Mouse (Mus musculus) embryo, embryonic 11.5 days (tissue): ENCODE results near the gene Mtmr11.

Source experiments
- DNase-seq: peaks from one replicate; pipeline ENCODE4 v3.0.0-alpha.2; 2012; ENCODE audit warnings: low read depth, low spot score

Gene Mtmr11

DNA sequence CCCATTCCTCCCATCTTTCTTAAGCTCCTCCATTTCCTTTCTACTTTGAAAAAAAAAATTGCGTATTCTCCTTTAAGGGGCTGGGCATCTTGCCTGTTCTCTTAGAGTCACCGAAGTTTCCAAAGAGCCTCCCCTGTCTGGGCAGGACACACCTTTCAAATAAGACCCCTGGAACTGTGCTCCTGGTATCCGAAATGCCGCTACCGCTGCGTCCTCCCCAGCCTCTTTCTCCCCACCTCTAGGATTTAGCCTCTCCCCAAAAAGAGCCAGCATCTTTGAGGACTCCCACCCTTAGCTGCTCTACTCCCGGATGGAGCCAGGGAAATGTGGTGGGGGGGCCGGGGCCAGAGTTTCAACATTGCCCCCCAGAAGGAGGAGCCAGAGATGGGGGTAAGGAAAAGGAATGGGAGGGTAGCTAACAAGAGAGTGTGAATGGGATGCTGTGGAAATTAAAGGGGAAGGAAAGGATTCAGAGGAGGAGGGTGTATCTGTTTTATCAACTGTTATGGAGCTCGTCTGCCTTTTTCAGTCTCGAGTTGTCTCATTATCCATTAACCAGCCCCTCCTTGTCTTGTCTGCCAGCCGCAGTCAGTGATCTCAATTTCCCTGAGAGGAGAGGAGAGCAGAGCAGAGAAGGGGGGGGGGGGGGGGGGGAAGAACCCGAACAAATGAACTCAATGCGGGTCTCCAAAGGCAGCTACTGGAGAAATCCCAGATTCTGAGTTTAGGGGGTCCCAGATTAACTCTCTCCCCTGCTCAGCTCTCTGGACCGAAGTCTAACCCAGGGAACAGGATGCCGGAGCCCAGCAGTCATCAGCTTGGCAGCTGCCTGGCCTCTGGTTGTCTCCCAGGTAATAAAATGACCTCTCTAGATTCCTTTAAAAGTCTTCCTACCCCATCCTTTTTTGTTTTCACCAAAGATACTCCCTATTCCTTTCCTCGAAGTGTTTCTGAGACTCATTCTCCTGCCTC lies at the start of gene Mtmr11:
Mtmr11 (plus strand) TSS at position 136 of the 972 bp plus-strand sequence.
- DNase-seq, result no peak

DNA sequence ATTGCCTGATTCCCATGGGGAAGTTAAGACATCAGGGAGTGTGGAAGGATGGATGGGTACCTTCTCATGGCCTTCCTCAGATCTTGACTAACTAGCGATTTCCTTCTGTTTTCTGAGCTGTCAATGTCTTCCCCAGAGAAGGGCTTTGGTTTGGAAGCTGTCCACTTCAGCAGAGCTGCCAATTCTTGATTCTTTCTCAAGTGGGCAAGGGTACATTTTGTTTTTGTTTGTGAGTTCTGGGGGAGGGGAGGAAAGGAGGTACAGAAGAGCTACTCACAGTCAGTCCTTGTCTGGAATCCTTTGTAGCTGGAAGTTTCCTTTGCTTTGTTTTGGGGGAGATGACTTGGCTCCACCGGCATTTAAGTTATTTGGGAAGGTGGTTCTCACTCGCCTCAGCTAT lies 48.6 kb upstream of the Mtmr11 start:
- no peak for DNase-seq

DNA sequence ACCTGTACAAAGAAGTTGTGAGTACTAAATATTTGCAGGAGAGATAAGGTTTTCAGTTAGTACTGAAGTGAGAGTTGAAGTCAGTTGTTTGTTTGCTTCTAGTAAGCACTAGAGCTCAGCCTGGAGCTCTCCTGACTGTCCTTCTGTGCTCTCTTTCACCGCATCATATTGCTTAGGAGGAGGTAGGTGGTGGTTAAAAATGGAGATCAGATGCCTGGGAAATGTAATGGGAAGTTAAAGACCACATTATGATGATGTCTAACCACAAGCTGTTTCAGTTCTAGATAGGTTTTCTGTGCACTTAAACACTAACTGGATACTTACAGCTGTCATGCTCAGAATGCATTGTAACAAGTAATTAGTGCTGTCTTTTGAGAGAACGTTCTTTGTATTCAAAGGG lies 43.7 kb upstream of the Mtmr11 start:
- no peak for DNase-seq

DNA sequence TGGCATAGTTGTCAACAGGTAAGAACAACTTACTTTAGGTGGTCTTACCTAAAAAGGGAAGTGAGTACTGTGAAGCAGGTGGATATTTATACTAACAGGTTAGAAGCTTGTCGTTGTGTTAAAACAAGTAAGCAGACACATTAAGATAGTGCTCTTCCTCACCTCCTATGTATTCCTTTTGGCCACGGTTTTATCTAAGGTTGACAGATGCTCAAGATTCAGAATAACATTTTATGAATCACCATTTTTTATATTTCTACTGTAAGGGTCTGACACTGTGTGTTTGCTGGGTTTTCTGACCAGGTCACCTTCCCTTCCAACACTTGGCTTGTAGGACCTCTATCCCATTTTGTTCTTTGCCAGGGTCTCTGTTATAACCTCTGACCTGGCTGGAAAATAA lies 43.1 kb upstream of the Mtmr11 start:
- DNase-seq, result no peak

DNA sequence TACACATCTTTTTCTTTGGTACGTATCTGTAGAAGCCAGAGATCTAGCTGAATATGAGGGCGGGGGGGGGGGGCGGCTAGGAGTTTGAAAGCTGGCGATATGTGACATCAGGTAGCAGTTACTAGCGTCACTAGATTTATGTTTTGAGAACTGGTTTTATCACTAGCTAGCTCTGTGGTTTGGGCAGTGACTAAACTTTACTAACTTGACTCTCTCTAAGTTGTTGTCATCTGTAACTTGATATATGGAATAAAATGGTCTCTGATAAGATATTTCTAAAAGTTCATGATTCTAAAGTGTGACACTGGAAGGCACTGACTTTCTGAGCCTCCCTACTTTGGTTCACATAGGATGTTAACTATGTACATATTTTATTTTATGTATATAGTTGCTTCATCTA lies 37.6 kb upstream of the Mtmr11 start:
- DNase-seq, result no peak

DNA sequence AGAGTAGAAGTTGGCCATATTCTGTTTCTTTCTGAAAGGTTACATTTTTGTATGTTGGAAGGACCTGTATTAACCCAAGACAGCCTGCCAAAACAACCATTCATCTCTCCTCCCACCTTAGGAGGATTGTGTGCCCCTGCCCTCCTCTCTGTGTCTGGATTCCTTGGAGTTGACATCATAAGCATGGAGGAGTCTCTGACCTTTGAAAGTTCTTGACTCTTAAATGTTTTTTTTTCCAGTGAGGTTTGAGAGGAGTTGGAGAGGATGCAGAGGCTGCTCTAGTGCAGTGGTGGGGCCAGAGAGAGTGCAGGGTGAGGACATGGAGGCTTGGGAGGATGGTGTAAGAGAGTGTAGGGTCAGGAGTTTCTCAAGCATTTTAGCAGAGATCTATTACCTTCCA lies 33.7 kb upstream of the Mtmr11 start:
- no peak for DNase-seq

DNA sequence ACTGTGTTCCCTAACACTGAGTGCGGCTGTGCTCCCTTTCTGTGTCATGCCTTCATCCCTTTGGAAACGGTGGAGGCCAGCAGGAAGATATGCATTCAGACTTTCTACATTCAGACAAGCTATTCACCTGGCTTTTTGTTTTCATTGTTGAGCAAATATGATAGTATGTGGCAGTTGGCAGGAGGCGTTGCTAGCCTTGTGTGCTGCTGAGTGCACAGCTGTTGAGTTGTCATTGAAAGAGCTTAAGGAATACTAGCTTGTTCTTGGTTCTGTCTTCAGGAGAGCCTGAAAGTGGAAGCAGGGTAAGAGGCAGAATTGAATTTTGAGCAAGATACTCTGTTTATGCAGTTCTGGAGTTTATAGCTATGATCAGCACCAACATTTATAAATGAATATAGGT lies 29.3 kb upstream of the Mtmr11 start:
- no peak for DNase-seq

DNA sequence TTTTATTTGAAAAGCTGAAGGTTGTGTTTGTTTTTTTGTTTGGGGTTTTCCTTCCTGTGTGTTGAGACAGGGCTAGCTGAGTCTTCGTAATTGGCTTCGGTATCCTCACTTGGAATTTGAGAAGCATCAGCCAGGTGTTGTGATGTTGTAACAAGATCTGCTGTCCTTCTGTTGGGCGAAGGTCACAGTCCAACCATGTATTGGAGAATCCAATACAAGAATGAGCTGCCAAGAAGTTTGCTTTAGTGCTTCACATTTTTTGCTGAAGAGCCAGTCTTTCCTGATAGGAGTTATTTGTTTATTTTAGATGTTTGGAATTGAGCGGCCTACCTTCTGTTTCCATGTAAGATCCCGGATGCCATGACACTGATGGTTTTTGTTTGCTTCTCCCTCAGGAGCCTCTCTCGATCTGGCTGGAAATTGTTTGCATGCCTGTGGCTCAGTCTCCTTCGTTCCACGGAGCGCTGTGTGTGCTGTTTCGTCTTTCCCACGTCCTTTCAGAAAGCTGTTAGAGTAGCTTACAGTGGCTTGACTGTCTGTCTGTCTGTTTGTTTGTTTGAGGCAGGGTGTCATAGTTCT lies 28.4 kb upstream of the Mtmr11 start:
- no peak for DNase-seq

DNA sequence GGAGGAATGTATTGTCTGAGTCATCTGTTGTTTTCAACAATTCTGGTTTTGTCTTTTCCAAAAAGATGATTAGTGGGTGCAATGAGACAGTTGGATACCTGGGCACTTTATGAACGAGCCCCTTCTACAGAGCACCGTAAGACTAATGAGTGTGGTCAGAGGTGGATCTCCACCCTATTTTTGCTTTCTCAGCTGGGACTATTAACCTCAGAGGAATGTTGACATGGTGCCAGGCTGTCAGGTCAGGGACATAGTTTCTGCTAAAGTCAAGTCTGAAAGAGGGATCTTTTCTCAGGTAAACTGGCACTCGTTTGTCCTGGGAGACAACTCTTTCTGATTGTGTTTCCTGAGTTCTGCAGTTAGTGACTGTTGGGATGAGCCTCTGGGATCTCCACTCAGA lies 26.8 kb upstream of the Mtmr11 start:
- no peak for DNase-seq

DNA sequence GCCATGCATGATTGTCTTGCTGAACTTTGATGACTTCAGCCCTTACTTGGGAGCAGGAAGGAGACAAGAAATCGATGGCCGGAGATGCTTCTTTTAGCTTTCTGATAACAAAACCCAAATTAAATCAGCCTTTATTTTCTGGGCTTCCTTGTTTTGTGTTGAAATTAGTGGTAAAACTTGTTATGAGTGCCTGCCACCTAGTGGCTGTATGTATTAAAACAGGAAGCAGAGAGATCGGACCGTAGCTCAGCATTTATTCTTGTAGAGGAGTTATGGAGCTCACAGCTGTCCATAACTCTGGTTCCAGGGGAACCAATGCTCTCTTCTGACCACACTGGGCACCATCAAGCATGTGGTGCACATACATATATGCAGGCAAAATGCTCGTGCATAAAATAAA lies 13.9 kb upstream of the Mtmr11 start:
- DNase-seq, result no peak

DNA sequence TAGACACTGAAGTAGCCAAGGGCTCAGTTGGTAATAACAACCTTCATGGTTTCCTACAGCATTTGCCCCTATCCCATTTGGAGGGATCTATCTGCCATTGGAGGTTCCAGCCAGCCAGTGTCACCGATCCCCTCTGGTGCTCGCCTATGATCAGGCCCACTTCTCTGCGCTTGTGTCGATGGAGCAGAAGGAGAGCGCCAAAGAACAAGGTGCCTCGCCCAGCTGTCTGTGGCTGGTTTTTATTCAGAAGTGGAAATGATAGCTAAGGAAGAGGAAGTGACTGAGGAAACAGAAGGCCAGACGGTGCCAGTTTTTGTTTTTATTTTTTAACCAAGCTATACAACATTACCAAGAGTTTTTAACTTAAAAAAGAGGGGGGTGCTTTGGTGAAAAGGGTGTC lies 10.0 kb upstream of the Mtmr11 start:
- no peak for DNase-seq

DNA sequence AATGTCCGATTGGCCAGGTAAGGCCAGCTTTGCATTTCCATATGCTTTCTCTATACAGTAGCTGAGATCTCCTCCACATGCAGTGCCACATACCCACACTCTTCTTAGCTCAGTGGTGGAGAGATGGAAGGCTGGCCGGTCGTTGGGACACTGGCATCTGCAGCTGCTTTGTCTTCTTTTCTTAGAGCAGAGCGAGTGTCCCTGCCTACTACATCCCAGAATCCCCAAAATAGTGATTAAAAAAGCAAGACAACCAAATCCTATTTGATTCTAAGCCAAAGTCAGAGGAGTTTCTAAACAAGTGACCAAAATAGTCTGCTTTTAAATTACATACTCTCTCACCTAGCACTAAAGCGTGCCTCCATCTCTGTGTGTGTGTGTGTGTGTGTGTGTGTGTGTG lies 9.2 kb upstream of the Mtmr11 start:
- DNase-seq, result no peak

DNA sequence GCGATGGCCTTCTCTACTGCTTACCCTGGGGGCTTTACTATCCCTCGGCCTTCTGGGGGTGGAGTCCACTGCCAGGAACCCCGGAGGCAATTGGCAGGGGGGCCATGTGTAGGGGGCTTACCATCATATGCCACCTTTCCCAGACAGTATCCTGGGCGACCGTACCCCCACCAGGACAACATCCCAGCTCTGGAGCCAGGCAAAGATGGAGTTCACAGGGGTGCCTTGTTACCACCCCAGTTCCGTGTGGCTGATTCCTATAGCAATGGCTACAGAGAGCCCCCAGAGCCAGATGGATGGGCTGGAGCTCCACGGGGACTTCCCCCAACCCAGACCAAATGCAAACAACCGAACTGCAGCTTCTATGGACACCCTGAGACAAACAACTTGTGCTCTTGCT lies 6.3 kb upstream of the Mtmr11 start:
- DNase-seq, result no peak

DNA sequence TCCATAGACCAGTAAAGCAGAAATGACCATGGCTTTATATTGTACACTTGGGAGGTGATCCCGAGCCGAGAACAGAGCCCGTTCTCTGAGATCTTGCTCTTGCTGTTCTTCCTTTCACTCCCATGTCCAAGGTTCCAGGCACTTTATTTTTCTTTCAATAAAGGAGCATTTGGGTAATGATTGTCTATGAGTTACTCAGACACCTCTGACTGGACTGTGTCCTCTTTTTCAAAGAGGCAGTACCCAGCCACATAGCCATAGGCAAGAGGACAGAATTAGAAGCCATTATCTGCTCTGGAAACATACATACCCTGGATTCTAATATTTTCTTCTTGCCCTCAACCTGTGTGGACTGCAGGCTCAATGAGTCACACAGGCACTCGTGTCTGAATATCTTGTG lies 2.0 kb upstream of the Mtmr11 start:
- DNase-seq, result no peak

DNA sequence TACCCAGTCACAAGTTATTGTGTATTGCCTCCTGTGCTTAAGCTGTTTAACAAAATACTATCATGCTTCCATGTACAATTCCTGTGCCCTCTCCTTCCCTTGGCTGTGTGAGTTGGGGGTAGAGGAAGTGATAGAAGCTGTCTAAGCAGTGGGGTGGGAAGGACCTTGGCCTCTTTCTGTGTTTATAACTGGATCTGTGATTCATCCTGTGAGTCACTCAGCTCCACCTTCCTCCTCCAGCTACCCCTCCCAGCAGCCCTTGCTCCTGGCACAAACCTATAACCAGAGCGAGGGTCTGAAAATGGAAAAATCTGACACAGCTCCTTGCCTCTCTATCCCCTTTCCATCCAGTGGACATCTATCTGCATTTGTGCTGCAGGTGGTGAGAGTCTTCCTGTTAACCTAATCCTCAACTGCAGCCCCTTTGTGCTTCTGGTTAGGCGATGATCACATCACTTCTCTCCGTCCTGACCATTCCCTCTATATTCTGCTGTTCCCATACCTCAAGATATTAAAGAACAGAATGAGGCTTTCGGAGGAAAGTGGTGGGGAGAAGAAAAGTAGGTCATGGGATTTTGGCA lies 1.5 kb upstream of the Mtmr11 start:
- DNase-seq, result no peak

DNA sequence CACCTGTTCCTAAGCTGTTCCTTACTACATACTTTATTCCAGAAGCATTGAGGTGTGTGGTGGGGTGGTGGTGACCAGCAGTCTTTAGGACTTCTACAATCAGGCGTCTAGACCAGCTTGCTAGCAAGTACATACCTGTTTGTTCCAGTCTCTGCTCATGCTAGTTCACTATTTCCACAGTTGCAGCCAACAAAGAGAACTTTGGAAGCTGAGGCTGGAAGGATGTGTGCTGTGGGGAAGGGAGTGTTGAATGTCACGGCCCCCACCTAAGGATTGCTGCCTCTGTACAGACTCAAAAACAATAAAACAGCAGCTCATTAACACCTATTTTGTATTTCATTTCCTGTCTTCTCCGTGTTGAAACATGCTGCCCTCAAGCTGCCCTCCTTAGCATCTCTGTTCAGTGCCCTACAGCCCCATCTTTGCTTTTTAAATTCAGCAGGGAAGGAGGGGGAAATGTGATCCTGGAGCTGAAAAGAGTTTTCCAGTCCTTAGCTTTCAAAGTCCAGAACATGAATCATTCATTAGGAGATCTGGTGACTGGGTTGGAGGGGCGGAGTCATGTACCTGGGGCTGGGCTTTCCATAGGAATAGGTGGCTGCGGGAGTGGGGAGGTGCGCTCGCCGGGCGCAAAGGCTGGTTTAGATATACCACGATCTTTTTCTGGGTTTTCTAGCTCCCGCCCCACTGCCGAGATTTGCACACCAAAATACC lies 844 bp upstream of the Mtmr11 start:
- no peak for DNase-seq

DNA sequence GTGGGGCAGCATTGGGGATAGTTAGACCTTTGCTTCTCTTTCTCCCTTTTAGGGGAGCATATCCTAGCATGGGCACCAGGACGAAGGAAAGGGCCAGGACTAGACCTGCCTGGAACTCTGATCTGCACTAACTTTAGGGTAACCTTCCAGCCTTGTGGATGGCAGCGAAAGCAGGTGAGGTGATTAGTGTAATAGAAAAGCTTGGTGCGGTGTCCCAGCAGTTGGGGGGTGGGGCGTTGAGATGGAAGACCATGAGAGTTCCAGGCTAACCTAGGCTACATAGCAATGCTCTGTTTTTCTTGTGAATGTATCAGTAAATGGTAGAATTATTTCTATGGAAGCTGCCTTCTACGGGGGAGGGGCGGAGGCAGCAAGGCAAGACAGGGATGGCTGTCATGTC lies 1.2 kb downstream of the Mtmr11 start:
- DNase-seq, result no peak

DNA sequence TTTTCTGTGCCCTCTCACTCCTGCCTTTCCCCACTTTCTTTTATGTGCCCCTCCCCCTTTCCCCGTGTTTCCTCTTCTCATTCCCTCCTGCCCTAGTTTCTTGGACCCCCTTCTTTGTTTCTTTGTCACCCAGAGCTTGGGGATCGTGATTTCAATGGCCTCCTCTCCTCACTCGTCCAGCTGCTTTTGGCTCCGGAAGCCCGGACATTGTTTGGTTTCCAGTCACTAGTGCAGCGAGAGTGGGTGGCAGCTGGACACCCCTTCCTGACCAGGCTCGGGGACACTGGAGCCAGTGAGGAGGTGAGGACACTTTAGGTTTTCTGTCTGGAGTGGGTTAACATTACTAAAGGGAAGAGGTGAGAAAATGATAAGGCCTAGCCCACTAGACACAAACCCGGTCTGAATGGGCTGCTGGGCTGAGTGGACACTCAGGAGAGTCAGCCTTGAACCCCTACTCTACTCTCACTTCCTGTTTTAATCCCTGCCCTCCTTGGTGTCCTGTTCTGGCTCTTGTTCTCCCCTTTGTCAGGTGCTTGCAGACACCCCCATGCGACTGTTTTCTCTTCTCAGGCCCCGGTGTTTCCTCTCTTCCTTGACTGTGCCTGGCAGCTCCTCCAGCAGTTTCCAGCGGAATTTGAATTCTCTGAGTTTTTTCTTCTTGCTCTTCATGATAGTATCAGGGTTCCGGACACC lies 6.8 kb downstream of the Mtmr11 start:
- DNase-seq, result no peak

DNA sequence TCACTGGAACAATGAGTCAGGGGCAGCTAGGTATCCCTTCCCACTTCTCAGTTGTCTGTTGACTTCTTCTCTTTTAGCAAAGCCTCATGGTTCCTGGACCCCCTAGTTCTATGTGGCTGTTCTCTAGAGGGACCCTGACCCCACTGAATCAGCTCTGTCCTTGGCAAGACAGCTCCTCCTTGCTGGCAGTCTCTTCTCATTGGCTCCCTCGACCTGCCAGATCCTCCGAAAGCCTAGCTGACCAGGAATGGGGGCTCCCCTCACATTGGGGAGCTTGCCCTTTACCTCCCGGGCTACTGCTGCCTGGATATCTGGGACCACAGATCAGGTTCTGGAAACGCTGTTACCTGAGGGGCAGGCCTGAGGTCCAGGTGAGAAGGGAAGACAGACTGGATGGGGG lies 8.5 kb downstream of the Mtmr11 start:
- DNase-seq, result no peak

DNA sequence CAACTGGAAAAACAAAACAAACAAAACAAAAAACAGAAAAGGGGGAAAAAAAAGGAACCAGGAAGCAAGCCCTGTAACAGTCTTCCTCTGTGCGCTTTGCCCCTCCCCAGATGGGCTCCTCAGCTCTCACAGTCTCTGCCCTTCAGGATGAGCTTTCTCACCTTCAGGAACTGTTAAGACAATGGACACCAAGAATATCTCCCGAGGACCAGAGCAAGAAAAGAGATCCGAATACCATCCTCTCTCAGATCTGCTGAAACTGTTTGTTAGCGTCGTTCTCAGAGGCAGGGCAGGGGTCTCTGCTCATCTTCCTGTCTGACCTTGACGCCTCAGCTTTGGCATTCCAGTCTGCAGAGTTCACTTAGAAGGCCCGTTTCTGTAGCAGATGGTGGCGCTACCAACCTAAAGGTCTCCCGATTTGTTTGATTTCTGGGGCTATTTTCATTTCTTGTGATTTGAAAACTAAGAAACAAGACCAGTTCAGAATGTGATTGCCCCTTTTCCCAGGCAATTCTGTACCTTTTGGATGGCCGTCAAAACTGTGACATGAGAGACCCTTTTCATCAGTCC lies 9.3 kb downstream of the Mtmr11 start:
- no peak for DNase-seq

DNA sequence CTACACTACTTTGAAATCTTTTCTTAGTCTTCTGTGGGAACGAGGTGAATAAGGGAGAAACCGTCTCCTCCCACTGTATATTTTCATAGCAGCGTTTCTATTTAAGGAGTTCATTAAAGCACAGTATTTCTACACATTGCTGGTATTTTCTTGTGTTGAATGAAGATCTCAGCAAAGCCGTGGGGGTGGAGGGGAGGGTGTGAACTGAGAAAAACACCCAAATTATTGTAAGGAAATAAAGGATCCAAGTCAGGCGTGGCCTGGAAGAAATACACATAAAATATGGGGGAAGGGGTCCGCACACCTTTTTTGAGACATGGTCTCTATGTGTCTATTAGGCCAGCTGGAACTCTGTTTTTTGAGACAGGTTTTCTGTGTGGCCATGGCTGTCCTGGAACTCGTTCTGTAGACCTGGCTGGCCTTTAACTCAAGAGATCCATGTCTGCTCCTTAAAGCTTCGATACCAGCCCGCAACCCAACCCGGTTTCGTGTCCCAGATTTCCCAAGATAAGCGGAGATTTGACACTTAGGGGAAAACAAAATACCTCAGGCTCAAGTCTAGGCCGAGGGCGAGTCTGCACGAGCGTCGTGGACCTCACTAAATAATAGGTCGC lies 9.9 kb downstream of the Mtmr11 start:
- DNase-seq, result no peak
